Mouse (Mus musculus) adrenal gland, postnatal 36 days (tissue): ENCODE results near the gene Bcl7a. TPM values are rescaled to one million over a fixed set of nuclear protein-coding genes. Genes with fewer than 3 reads are reported as not detected.

Experiments
- DNase-seq, 2 experiments: peaks; one replicate each; pipeline ENCODE4 v3.0.0; 2021; ENCODE audit warnings: mixed read lengths in 1 of 2
- total RNA-seq, 2 experiments: library from RNA; stranded (reverse); gene quantifications; 2 replicates each; pipeline ENCODE4 v1.2.3; 2021

The Bcl7a gene
- total RNA-seq, 2 experiments from 2014 or later = 7.0 to 10.1 TPM

- DNase-seq = no peak
Measured at GRCm38 (mm10) chr5:123327686-123328085, 15.9 kb upstream of the Bcl7a start.

- no peak for DNase-seq
Measured at GRCm38 (mm10) chr5:123333566-123333965, 10.1 kb upstream of the Bcl7a start.

- DNase-seq = no peak
Measured at GRCm38 (mm10) chr5:123336205-123336961, 7.3 kb upstream of the Bcl7a start.

GRCm38 (mm10) chr5:123338463-123338862 is 5.2 kb upstream of the Bcl7a start:
- no peak for DNase-seq

- no peak for DNase-seq
Measured at GRCm38 (mm10) chr5:123344628-123344962, 961 bp downstream of the Bcl7a start.

GRCm38 (mm10) chr5:123344963-123345852 is 1.6 kb downstream of the Bcl7a start:
- DNase-seq = peak; percentile 66 to 74

GRCm38 (mm10) chr5:123345853-123346654 is 2.4 kb downstream of the Bcl7a start:
- DNase-seq = peak; percentile 62 to 74

- DNase-seq = no peak
Measured at GRCm38 (mm10) chr5:123346701-123347270, 3.2 kb downstream of the Bcl7a start.

- no peak for DNase-seq
Measured at GRCm38 (mm10) chr5:123347985-123348384, 4.4 kb downstream of the Bcl7a start.

GRCm38 (mm10) chr5:123350386-123350785 is 6.8 kb downstream of the Bcl7a start:
- DNase-seq = peak in 1 of 2 experiments; percentile 25

- DNase-seq = no peak
Measured at GRCm38 (mm10) chr5:123355918-123356317, 12.3 kb downstream of the Bcl7a start.

- DNase-seq = no peak
Measured at GRCm38 (mm10) chr5:123357253-123357652, 13.6 kb downstream of the Bcl7a start.

- DNase-seq = no peak
Measured at GRCm38 (mm10) chr5:123359431-123359830, 15.8 kb downstream of the Bcl7a start.

GRCm38 (mm10) chr5:123362911-123363310 is 19.3 kb downstream of the Bcl7a start:
- DNase-seq = no peak

- DNase-seq = peak; percentile 49 to 75
Measured at GRCm38 (mm10) chr5:123364302-123364971, 20.8 kb downstream of the Bcl7a start.

GRCm38 (mm10) chr5:123368869-123369488 is 25.3 kb downstream of the Bcl7a start:
- DNase-seq = peak; percentile 51 to 62

- DNase-seq = no peak
Measured at GRCm38 (mm10) chr5:123370049-123370448, 26.4 kb downstream of the Bcl7a start.

GRCm38 (mm10) chr5:123375262-123375661 is 31.6 kb downstream of the Bcl7a start:
- no peak for DNase-seq

GRCm38 (mm10) chr5:123375793-123376452 is 32.3 kb downstream of the Bcl7a start:
- no peak for DNase-seq

GRCm38 (mm10) chr5:123376569-123376968 is 32.9 kb downstream of the Bcl7a start:
- DNase-seq = peak; percentile 80 to 89
